Mouse (Mus musculus) E14TG2a.4 (cell line): ENCODE data around the gene Hist1h2bb.

ENCODE experiments used
- CTCF ChIP-seq: conservative IDR thresholded peaks from 2 replicates; pipeline ENCODE4 v1.5.1; 2014; ENCODE audit warnings: low read length
- POU5F1 ChIP-seq: IDR thresholded peaks from 2 replicates; pipeline ENCODE4 v1.6.1; 2014; ENCODE audit warnings: low read length, borderline replicate concordance

- TF ChIP-seq CTCF (peak; percentile 77), POU5F1 (no peak)
Measured at GRCm38 (mm10) chr13:23792520-23792919, 46.0 kb downstream of the Hist1h2bb start.
